10 mouse cellular contexts compared by ENCODE assay signal in the genomic region with DNA sequence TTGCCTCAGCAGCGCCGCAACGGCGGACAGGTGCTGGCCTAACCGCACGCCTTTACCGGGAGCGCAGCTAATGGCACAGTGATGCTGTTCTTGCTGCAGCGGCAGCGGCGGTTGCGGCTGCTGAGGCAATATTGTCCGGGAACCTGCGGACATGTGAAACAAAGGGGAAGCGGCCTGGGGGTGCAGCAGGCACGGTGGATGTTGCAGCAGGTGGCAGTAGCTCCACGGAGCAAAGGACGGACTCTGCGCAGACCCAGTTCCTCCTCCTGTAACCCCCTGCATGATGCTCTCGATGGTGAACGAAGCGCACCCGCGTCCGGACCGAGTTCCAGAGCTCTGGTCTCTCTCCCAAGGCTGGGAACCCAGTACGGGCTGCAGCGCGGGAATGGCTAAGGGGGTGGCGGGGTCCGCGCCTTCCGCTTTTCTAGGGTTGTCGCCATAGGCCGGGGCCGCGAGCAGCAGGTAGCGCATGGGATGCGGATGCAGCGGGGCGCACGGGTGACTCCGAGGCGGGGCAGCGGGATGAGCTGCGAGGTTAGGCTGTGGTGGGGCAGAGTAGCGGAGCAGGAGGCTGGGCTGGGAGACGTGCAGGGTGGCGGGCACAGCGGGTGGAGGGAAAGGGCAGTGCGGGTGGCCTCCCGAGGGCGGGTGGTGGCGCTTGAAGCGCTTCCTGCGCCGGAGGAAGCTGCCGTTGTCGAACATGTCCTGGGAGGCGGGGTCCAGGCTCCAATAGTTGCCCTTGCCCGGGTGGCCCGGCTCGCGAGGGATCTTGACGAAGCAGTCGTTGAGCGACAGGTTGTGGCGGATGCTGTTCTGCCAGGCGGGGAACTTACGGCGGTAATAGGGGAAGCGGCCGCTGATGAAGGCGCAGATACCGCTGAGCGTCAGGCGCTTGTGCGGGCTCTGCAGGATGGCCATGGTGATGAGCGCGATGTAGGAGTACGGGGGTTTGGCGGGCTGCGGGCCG. TPM values are rescaled to one million over a fixed set of nuclear protein-coding genes. Genes with fewer than 3 reads are reported as not detected.
DNase-seq lines count a peak whose midpoint lies in the region; ATAC-seq and TF ChIP-seq lines count a peak whose summit lies in the region.
"Had no signal": no experiment of that assay in that cellular context is flagged by ENCODE, and none has a peak within 500 bp of the region (broad histone marks: within the 10 kb centered on the region; RNA-seq: fewer than 3 reads in every experiment).

No protein-coding gene starts in this region.

- no peak overlapping the region for H3K27ac ChIP-seq in heart, embryonic 16.5 days (ENCODE audit: low read length)
- no peak overlapping the region for H3K27ac ChIP-seq in limb, embryonic 13.5 days
- H3K27ac ChIP-seq in neural tube, embryonic 13.5 days (replicated peaks): no peak overlapping the region
- H3K27ac ChIP-seq: macrophage had no signal

- H3K36me3 ChIP-seq in heart, embryonic 16.5 days (ENCODE audit: control insufficient read depth, insufficient read depth): no peaks in the 10 kb centered on the region
- no peaks in the 10 kb centered on the region for H3K36me3 ChIP-seq in limb, embryonic 13.5 days
- no peaks in the 10 kb centered on the region for H3K36me3 ChIP-seq in neural tube, embryonic 13.5 days

- H3K9ac ChIP-seq in heart, embryonic 16.5 days (ENCODE audit: low read length): no peak overlapping the region
- H3K9ac ChIP-seq in limb, embryonic 13.5 days: peak overlapping the region; percentile 6; the same call in 1 of the 2 replicates
- H3K9ac ChIP-seq in neural tube, embryonic 13.5 days: no peak overlapping the region

- no peaks in the 10 kb centered on the region for H3K4me1 ChIP-seq in lung, adult 2 months (ENCODE audit: control insufficient read depth, insufficient read depth, low read length)
- H3K4me1 ChIP-seq in heart, embryonic 16.5 days (ENCODE audit: control insufficient read depth, insufficient read depth, low read length): peaks cover 24% of the 10 kb centered on the region
- peaks cover 25% of the 10 kb centered on the region for H3K4me1 ChIP-seq in limb, embryonic 13.5 days
- peaks cover 28% of the 10 kb centered on the region for H3K4me1 ChIP-seq in neural tube, embryonic 13.5 days (replicated peaks)

- TF ChIP-seq POLR2A in lung, adult 2 months (IDR thresholded peaks at IDR 0.05; ENCODE audit: borderline replicate concordance, extremely low read depth, low read depth, low read length): no peak

- peaks cover 75% of the 10 kb centered on the region for H3K27me3 ChIP-seq in heart, embryonic 16.5 days (ENCODE audit: control insufficient read depth, insufficient read depth, low read length)
- peaks cover 93% of the 10 kb centered on the region for H3K27me3 ChIP-seq in limb, embryonic 13.5 days
- H3K27me3 ChIP-seq in neural tube, embryonic 13.5 days: peaks cover 95% of the 10 kb centered on the region

- peak overlapping the region; percentile 78 for H3K4me2 ChIP-seq in heart, embryonic 16.5 days (ENCODE audit: low read depth, low read length)
- H3K4me2 ChIP-seq in limb, embryonic 13.5 days (replicated peaks): peak overlapping the region; percentile 77
- peak overlapping the region; percentile 63 for H3K4me2 ChIP-seq in neural tube, embryonic 13.5 days

- WGBS in lung, adult 2 months: 1% methylated on average over 84 of the region's 84 CpGs
- WGBS in heart, embryonic 16.5 days: under 1% methylated on average over 84 of the region's 84 CpGs
- under 1% methylated on average over 84 of the region's 84 CpGs for WGBS in limb, embryonic 13.5 days
- WGBS in neural tube, embryonic 13.5 days: under 1% methylated on average over 80 of the region's 84 CpGs

- no peak overlapping the region for H3K4me3 ChIP-seq in lung, adult 2 months (replicated peaks; ENCODE audit: extremely low read depth, low read depth, low read length)
- H3K4me3 ChIP-seq in heart, embryonic 16.5 days (ENCODE audit: low read length): peak overlapping the region; percentile 54
- H3K4me3 ChIP-seq in limb, embryonic 13.5 days: peak overlapping the region; percentile 44
- H3K4me3 ChIP-seq in neural tube, embryonic 13.5 days: peak overlapping the region; percentile 37

- ATAC-seq in common myeloid progenitor, adult 5-6 weeks (replicated peaks; ENCODE audit: low read depth, poor library complexity, severe bottlenecking): peak; percentile 72
- 0 out of 2 replicates have a peak, but pooled peaks have one; percentile 49 for ATAC-seq in heart, embryonic 16.5 days (replicated peaks; ENCODE audit: extremely low read depth, insufficient read depth, low FRiP score)
- ATAC-seq in limb, embryonic 13.5 days (ENCODE audit: low FRiP score, low read depth): peak; percentile 52; the same call in 1 of the 2 replicates
- peak; percentile 63 for ATAC-seq in neural tube, embryonic 13.5 days (ENCODE audit: low read depth)

- H3K9me3 ChIP-seq in heart, embryonic 16.5 days (replicated peaks; ENCODE audit: control insufficient read depth, low read length): no peaks in the 10 kb centered on the region
- no peaks in the 10 kb centered on the region for H3K9me3 ChIP-seq in limb, embryonic 13.5 days
- H3K9me3 ChIP-seq in neural tube, embryonic 13.5 days: no peaks in the 10 kb centered on the region

- DNase-seq in lung, adult 2 months: peak; percentile 12
- no peak for DNase-seq in lung, adult 18-20 months
- DNase-seq in cerebellum, postnatal 36 days: no peak
- no peak for DNase-seq in gastrocnemius, postnatal 36 days

- intact Hi-C loops in gastrocnemius, postnatal 36 days (cut with DNase I): no loop called here

- TF ChIP-seq CTCF in lung, adult 2 months (IDR thresholded peaks at IDR 0.05; ENCODE audit: insufficient read depth, low read length): no peak

RNA-seq across cellular contexts. Expression of a gene that starts 1.1 kb away (rescaled TPM):
- 0.06 and 0.28 TPM in 2 replicates for polyA plus RNA-seq in lung, adult 2 months (2012; rRNA removed)
- total RNA-seq in common myeloid progenitor, adult 5-6 weeks (2017): 0.18 TPM in 1 of 2 replicates, not detected in the other
- polyA plus RNA-seq in heart, embryonic 16.5 days (2015; fragmentation: Nextera tagmentation; extraction: Ambion mirVana): not detected in 2 replicates
- 0.24 TPM in 1 of 2 replicates, not detected in the other for polyA plus RNA-seq in limb, embryonic 13.5 days (2015; fragmentation: Nextera tagmentation; extraction: Ambion mirVana)
- not detected in 2 replicates for polyA plus RNA-seq in neural tube, embryonic 13.5 days (2015; fragmentation: Nextera tagmentation; extraction: Ambion mirVana)
- total RNA-seq in gastrocnemius, postnatal 36 days (2021): not detected
- total RNA-seq: adrenal gland, adult 18-20 months had no signal
- polyA plus RNA-seq: macrophage had no signal

RNA-seq across cellular contexts. Expression of a gene that starts 24.4 kb away (rescaled TPM):
- polyA plus RNA-seq in lung, adult 2 months (2012; rRNA removed): 2.6 and 9.2 TPM in 2 replicates
- 91.6 and 182 TPM in 2 replicates for total RNA-seq in common myeloid progenitor, adult 5-6 weeks (2017)
- 825 and 837 TPM in 2 replicates for polyA plus RNA-seq in heart, embryonic 16.5 days (2015; fragmentation: Nextera tagmentation; extraction: Ambion mirVana)
- polyA plus RNA-seq in limb, embryonic 13.5 days (2015; fragmentation: Nextera tagmentation; extraction: Ambion mirVana): 206 and 218 TPM in 2 replicates
- 278 and 307 TPM in 2 replicates for polyA plus RNA-seq in neural tube, embryonic 13.5 days (2015; fragmentation: Nextera tagmentation; extraction: Ambion mirVana)
- 100 to 1,000 TPM; 523 to 532 TPM for total RNA-seq in gastrocnemius, postnatal 36 days (2021)

RNA-seq across cellular contexts. Expression of a gene that starts 38.2 kb away (rescaled TPM):
- 18.5 and 21.8 TPM in 2 replicates for polyA plus RNA-seq in lung, adult 2 months (2012; rRNA removed)
- not detected in 2 replicates for total RNA-seq in common myeloid progenitor, adult 5-6 weeks (2017)
- polyA plus RNA-seq in heart, embryonic 16.5 days (2015; fragmentation: Nextera tagmentation; extraction: Ambion mirVana): 5.1 and 5.2 TPM in 2 replicates
- 2.8 and 3.3 TPM in 2 replicates for polyA plus RNA-seq in limb, embryonic 13.5 days (2015; fragmentation: Nextera tagmentation; extraction: Ambion mirVana)
- 0.66 and 1.6 TPM in 2 replicates for polyA plus RNA-seq in neural tube, embryonic 13.5 days (2015; fragmentation: Nextera tagmentation; extraction: Ambion mirVana)
- 10 to 100 TPM in 1 of 2 experiments, 1 to 10 TPM in 1; 9.0 to 10.6 TPM for total RNA-seq in gastrocnemius, postnatal 36 days (2021)

Comparison
In these comparisons a context has a peak if more than half of its experiments do, and no peak if none do; other contexts are left out.
1. RNA of a gene that starts 24.4 kb away (polyA plus RNA-seq): 825 to 837 TPM in heart, embryonic 16.5 days, 278 to 307 TPM in neural tube, embryonic 13.5 days and 206 to 218 TPM in limb, embryonic 13.5 days; 2.6 to 9.2 TPM in lung, adult 2 months; every median in the first group is over 10 times any median in the second.
2. Peak in every context shown above with its lines, with median percentiles within 50 percentile points of each other: ATAC-seq and H3K4me2 ChIP-seq.